Mouse (Mus musculus): Measurements from ENCODE around the gene Acta2.

Gene Acta2

DNA sequence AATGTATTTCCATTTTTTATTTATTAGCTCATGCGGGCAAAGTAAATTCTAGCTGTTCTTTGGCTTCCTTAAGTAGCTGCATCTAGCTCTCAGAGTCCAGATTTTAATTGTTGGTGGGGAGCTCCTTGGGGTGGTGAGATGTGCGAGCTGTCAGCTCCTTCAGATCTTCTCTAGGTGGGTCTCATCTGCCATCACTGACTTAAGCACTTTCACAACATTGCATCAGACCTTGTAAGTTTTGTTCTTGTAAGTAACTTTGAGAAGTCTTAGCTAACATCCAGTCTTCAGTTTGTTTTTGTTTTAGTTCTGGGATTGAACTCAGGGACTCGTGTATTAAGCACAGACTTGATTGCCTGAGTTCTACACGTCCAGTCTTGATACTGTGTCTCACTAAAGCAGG, 56.5 kb downstream of the Acta2 start:
- no peak overlapping the region for H3K4me3 ChIP-seq (replicated peaks; ENCODE audit: low read length)
- H3K27me3 ChIP-seq (ENCODE audit: insufficient read depth, low read length), result no peaks in the 10 kb centered on the region
- no peaks in the 10 kb centered on the region for H3K36me3 ChIP-seq (ENCODE audit: insufficient read depth, low read length)
- TF ChIP-seq CTCF (conservative IDR thresholded peaks at IDR 0.05; ENCODE audit: low read length) (no peak), POU5F1 (IDR thresholded peaks at IDR 0.05; ENCODE audit: borderline replicate concordance, low read length) (no peak), NANOG (IDR thresholded peaks at IDR 0.05; ENCODE audit: borderline replicate concordance, low read length) (no peak)
- H3K9me3 ChIP-seq (ENCODE audit: low read length), result no peaks in the 10 kb centered on the region
- H3K4me1 ChIP-seq (replicated peaks; ENCODE audit: low read depth, low read length), result peaks cover 43% of the 10 kb centered on the region

DNA sequence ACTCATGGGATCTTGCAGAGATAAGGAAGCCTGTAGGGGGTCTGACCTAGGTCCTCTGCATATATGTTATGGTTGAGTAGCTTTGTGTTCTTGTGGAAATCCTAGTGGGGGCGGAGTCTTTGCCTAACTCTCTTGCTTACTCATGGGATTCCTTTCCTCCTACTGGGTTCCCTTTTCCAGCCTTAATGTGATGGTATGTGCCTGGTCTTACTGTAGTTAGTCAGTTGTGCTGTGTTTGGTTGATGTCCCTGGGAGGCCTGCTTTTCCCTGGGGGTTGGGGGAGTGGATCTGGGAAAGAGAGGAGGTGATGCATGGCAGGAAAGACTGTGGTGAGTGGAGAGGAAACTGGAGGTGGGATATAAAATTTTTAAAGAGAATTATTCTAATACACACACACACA, 57.3 kb downstream of the Acta2 start:
- no peak for TF ChIP-seq CTCF (conservative IDR thresholded peaks at IDR 0.05; ENCODE audit: low read length)
- TF ChIP-seq POU5F1 (IDR thresholded peaks at IDR 0.05; ENCODE audit: borderline replicate concordance, low read length), result no peak
- no peak for TF ChIP-seq NANOG (IDR thresholded peaks at IDR 0.05; ENCODE audit: borderline replicate concordance, low read length)
- Histone ChIP-seq H3K9me3 (ENCODE audit: low read length) (no peaks in the 10 kb centered on the region), H3K4me3 (replicated peaks; ENCODE audit: low read length) (no peak overlapping the region), H3K27me3 (ENCODE audit: insufficient read depth, low read length) (no peaks in the 10 kb centered on the region), H3K4me1 (replicated peaks; ENCODE audit: low read depth, low read length) (peaks cover 51% of the 10 kb centered on the region), H3K36me3 (ENCODE audit: insufficient read depth, low read length) (no peaks in the 10 kb centered on the region)

DNA sequence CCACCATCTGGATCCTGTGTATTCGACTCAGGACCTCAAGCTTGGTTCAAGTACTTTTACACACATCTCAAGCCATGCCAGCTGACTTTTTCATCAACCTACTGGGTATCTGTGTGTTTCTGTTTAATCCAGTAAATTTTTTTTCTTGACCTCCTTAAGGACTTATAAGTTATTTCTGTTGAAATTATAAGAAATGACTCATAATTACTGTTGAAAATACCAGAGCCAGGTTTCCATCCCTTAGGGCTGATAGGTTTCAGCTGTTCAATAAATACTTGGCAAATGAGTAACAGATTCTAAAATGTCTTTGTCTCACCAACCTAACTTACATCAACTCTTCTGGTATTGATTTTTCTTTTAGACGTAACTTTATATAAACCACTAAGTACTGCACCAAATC, 60.4 kb downstream of the Acta2 start:
- Histone ChIP-seq H3K4me3 (replicated peaks; ENCODE audit: low read length) (no peak overlapping the region), H3K36me3 (ENCODE audit: insufficient read depth, low read length) (no peaks in the 10 kb centered on the region), H3K4me1 (replicated peaks; ENCODE audit: low read depth, low read length) (peaks cover 67% of the 10 kb centered on the region), H3K27me3 (ENCODE audit: insufficient read depth, low read length) (peaks cover 15% of the 10 kb centered on the region; the same call in 1 of the 2 replicates), H3K9me3 (ENCODE audit: low read length) (no peaks in the 10 kb centered on the region)
- TF ChIP-seq NANOG (IDR thresholded peaks at IDR 0.05; ENCODE audit: borderline replicate concordance, low read length) (no peak), CTCF (conservative IDR thresholded peaks at IDR 0.05; ENCODE audit: low read length) (no peak), POU5F1 (IDR thresholded peaks at IDR 0.05; ENCODE audit: borderline replicate concordance, low read length) (no peak)

DNA sequence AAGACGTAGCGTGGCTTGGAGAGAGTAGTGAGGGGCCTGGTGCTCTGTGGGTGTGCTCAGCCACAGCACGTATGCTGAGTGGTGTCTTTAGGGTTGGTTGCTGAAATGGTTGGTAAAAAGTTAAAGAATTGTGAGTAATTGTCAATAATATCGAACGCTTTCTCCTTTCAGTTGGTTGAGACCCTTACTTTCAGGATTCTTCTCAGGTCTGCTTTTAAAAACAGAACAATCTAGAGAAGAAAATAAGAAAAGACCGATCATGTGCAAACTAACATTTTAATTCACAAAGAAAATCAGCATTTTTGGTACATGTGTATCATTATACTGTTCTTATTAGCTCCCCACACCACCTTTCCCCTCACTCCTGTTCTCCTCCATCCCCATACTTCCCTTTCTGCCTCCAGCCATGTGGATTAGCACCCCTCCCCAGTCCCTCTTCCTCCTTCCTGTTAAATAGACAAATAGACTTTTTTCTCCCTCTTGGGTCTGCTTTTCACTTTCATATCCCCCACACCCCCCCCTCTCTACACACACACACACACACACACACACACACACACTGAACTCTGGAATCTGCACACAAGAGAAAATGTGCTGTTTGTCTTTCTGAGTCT, 61.2 kb downstream of the Acta2 start:
- H3K4me1 ChIP-seq (replicated peaks; ENCODE audit: low read depth, low read length), result peaks cover 67% of the 10 kb centered on the region
- H3K36me3 ChIP-seq (ENCODE audit: insufficient read depth, low read length), result no peaks in the 10 kb centered on the region
- H3K4me3 ChIP-seq (replicated peaks; ENCODE audit: low read length), result no peak overlapping the region
- H3K27me3 ChIP-seq (ENCODE audit: insufficient read depth, low read length), result peaks cover 19% of the 10 kb centered on the region; the same call in 1 of the 2 replicates
- no peak for TF ChIP-seq CTCF (conservative IDR thresholded peaks at IDR 0.05; ENCODE audit: low read length)
- TF ChIP-seq POU5F1 (IDR thresholded peaks at IDR 0.05; ENCODE audit: borderline replicate concordance, low read length), result no peak
- TF ChIP-seq NANOG (IDR thresholded peaks at IDR 0.05; ENCODE audit: borderline replicate concordance, low read length), result no peak
- H3K9me3 ChIP-seq (ENCODE audit: low read length), result no peaks in the 10 kb centered on the region

DNA sequence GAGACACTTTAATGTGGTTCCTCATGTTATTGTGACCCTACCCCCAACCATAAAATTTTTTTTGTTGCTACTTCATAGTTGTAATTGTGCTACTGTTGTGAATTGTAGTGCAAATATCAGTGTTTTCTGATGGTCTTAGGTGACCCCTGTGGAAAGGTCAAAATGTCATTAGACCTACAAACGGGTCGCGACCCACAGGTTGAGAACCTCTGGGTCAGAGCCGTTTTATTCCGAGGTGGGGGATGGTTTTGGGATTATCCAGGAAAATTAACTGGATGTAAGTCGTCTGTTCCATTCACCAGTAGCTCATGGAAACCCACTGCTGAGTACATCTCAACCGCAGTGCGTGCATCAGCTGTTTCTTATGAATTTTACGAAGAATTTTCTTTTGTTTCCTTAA, 61.7 kb downstream of the Acta2 start:
- Histone ChIP-seq H3K36me3 (ENCODE audit: insufficient read depth, low read length) (no peaks in the 10 kb centered on the region), H3K4me3 (replicated peaks; ENCODE audit: low read length) (no peak overlapping the region), H3K4me1 (replicated peaks; ENCODE audit: low read depth, low read length) (peaks cover 67% of the 10 kb centered on the region), H3K27me3 (ENCODE audit: insufficient read depth, low read length) (peaks cover 19% of the 10 kb centered on the region; the same call in 1 of the 2 replicates), H3K9me3 (ENCODE audit: low read length) (no peaks in the 10 kb centered on the region)
- TF ChIP-seq NANOG (IDR thresholded peaks at IDR 0.05; ENCODE audit: borderline replicate concordance, low read length) (no peak), POU5F1 (IDR thresholded peaks at IDR 0.05; ENCODE audit: borderline replicate concordance, low read length) (no peak), CTCF (conservative IDR thresholded peaks at IDR 0.05; ENCODE audit: low read length) (no peak)

DNA sequence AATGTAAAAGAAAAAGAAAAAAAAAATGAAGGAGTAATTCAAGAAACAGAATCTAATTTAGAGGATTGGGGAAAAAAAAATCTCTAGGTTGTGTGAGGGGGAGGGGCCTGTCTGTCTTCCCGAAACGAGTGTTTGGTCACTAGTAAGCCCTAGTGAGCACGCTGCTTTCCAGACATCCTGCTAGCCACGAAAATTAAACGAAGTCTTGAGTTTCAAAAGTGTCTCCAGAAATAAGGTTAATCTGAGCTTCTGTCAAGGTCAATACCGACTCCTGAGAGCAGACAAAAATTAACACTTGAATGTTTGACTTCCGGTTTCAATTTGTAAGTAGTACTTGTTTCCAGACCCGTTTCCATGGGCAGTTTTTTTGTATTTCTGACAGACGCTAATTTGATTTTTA, 62.2 kb downstream of the Acta2 start:
- Histone ChIP-seq H3K4me3 (replicated peaks; ENCODE audit: low read length) (peak overlapping the region; percentile 85), H3K4me1 (replicated peaks; ENCODE audit: low read depth, low read length) (peaks cover 67% of the 10 kb centered on the region), H3K27me3 (ENCODE audit: insufficient read depth, low read length) (peaks cover 19% of the 10 kb centered on the region; the same call in 1 of the 2 replicates), H3K9me3 (ENCODE audit: low read length) (no peaks in the 10 kb centered on the region), H3K36me3 (ENCODE audit: insufficient read depth, low read length) (no peaks in the 10 kb centered on the region)
- TF ChIP-seq POU5F1 (IDR thresholded peaks at IDR 0.05; ENCODE audit: borderline replicate concordance, low read length) (no peak), CTCF (conservative IDR thresholded peaks at IDR 0.05; ENCODE audit: low read length) (no peak), NANOG (IDR thresholded peaks at IDR 0.05; ENCODE audit: borderline replicate concordance, low read length) (no peak)

DNA sequence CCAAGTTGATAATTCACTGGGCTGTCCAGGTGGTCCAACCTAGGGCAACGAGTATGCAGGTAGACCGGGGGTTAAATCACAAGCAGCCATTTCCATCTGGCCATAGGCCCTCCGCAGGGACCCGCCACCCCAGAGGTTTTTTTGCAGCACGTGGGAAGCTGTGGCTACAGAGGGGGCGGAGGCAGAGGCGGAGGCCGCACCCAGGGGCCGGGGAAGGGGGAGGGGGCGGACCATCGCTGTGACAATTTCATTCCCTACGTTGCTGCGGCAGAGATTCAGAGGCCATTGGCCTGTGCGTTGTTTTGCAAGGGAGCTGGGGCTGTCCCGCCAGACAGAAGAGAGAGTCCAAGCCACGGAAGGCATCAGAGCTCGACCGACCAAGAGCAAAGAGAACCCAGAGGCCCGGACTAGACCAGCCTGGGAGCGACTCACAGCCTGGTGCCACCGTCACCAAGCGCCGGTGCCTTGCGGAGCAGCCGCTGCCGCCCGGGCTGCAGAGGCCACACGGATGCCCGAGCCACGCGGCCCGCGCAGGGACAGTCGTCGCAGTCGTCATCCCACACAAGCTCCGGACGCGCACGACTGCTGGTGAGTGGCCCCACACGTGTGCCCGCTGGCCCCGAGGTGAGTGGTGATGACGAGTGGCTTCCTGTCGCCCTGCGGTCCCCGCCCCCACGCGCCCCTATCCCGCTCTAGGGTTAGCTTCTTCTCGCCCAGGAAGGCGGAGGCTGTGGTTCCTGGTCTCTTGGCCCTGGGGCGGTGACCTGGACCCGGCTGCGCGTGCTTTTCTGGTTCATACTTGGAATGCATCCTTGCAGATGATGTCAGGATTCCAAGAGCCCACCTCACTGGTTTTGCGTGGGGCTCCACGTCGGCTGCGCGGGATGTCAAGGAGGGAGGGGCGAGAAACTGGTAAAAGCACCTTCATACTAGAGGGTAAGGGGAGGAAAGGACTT, 63.1 kb downstream of the Acta2 start, which contains the start of gene Stambpl1:
Gene Stambpl1 (plus strand): TSS at position 222 of the 956 bp plus-strand sequence.
- H3K4me1 ChIP-seq (replicated peaks; ENCODE audit: low read depth, low read length), result peaks cover 59% of the 10 kb centered on the region
- peaks cover 22% of the 10 kb centered on the region; the same call in 1 of the 2 replicates for H3K27me3 ChIP-seq (ENCODE audit: insufficient read depth, low read length)
- peak within 1 kb of the TSS; percentile 85 for H3K4me3 ChIP-seq (replicated peaks; ENCODE audit: low read length)
- no peaks in the 10 kb centered on the region for H3K9me3 ChIP-seq (ENCODE audit: low read length)
- H3K36me3 ChIP-seq (ENCODE audit: insufficient read depth, low read length), result no peaks in the 10 kb centered on the region
- TF ChIP-seq POU5F1 (IDR thresholded peaks at IDR 0.05; ENCODE audit: borderline replicate concordance, low read length) (no peak), CTCF (conservative IDR thresholded peaks at IDR 0.05; ENCODE audit: low read length) (no peak), NANOG (IDR thresholded peaks at IDR 0.05; ENCODE audit: borderline replicate concordance, low read length) (no peak)

DNA sequence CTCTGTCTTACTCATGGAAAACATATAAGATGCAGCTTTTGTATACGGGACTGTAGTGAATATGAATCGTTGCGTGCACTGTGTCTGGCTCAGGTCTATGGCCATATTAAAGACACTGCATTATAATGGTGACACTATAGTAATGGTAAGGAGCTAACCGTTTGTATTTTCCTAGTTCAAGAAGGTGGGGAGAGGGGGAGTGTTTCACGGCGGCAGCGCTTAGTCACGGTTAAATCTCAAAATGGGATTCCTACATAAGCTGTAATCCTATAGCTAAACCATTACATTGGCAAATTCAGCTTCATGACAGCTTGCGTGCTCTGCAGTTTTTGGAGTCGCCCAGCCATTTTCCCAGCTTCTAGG, 63.8 kb downstream of the Acta2 start:
- Histone ChIP-seq H3K4me1 (replicated peaks; ENCODE audit: low read depth, low read length) (peaks cover 55% of the 10 kb centered on the region), H3K4me3 (replicated peaks; ENCODE audit: low read length) (peak overlapping the region; percentile 85), H3K36me3 (ENCODE audit: insufficient read depth, low read length) (no peaks in the 10 kb centered on the region), H3K27me3 (ENCODE audit: insufficient read depth, low read length) (peaks cover 22% of the 10 kb centered on the region; the same call in 1 of the 2 replicates), H3K9me3 (ENCODE audit: low read length) (no peaks in the 10 kb centered on the region)
- no peak for TF ChIP-seq NANOG (IDR thresholded peaks at IDR 0.05; ENCODE audit: borderline replicate concordance, low read length)
- no peak for TF ChIP-seq CTCF (conservative IDR thresholded peaks at IDR 0.05; ENCODE audit: low read length)
- TF ChIP-seq POU5F1 (IDR thresholded peaks at IDR 0.05; ENCODE audit: borderline replicate concordance, low read length), result no peak
